Mouse (Mus musculus): ENCODE results near the gene Chrne.

DNA sequence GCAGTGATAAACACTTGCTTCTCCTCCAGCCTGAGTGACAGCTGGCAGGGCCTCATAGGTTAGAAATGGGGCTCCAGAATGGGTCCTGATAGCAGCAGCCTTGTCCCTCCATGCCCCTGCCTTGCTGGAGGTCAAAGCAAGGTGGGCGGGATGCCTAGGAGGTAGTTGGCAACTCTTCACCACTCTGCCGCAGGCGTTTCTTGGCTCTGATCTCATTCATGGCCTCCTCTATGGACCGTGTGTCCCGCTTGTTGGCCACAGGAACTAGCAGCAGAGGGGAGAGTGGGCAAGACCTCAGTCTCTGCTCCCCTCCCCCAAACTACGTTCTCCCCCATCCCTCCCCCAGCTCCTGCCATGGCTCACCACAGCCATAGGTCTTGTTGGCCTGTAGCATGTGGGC is 44.9 kb upstream of the Chrne start:
- no peak for TF ChIP-seq POLR2A (IDR thresholded peaks at IDR 0.05; ENCODE audit: borderline replicate concordance, control insufficient read depth, low read depth, low read length)
- TF ChIP-seq CTCF (IDR thresholded peaks at IDR 0.05; ENCODE audit: control insufficient read depth, insufficient read depth, low read length), result no peak
